Mouse (Mus musculus): Measurements from ENCODE around the gene Calhm4.
"Not testable (repeated sequence)": the region's sequence is repeated elsewhere in the genome, so short reads cannot be mapped to it uniquely, and the experiment has no call there.

The Calhm4 gene

GRCm38 (mm10) chr10:34044210-34044609, at the start of gene Calhm4:
TSS of gene Calhm4 (minus strand) at chr10:34044310.
- DNase-seq (ENCODE audit: low spot score in 2 of 2) = no peak

- peak; percentile 14 to 25 for DNase-seq (ENCODE audit: low spot score in 2 of 2)
These were observed 47.8 kb upstream of the Calhm4 start for GRCm38 (mm10) chr10:34091888-34092287.

- DNase-seq (ENCODE audit: low spot score in 2 of 2) = no peak
These were observed 46.4 kb upstream of the Calhm4 start for GRCm38 (mm10) chr10:34090481-34090880.

- DNase-seq (ENCODE audit: low spot score in 2 of 2) = no peak
These were observed 45.4 kb upstream of the Calhm4 start for GRCm38 (mm10) chr10:34089517-34089916.

- DNase-seq (ENCODE audit: low spot score in 2 of 2) = no peak
These were observed 44.4 kb upstream of the Calhm4 start for GRCm38 (mm10) chr10:34088515-34088914.

- DNase-seq (ENCODE audit: low spot score in 2 of 2) = no peak
These were observed 42.4 kb upstream of the Calhm4 start for GRCm38 (mm10) chr10:34086514-34086913.

- DNase-seq (ENCODE audit: low spot score in 2 of 2) = no peak
These were observed 30.6 kb upstream of the Calhm4 start for GRCm38 (mm10) chr10:34074522-34075200.

- no peak for DNase-seq (ENCODE audit: low spot score in 2 of 2)
These were observed 27.5 kb upstream of the Calhm4 start for GRCm38 (mm10) chr10:34071650-34072049.

GRCm38 (mm10) chr10:34070999-34071492, 26.9 kb upstream of the Calhm4 start:
- no peak for DNase-seq (ENCODE audit: low spot score in 2 of 2)

GRCm38 (mm10) chr10:34069606-34070005, 25.5 kb upstream of the Calhm4 start:
- DNase-seq (ENCODE audit: low spot score in 2 of 2) = no peak

- no peak for DNase-seq (ENCODE audit: low spot score in 2 of 2)
These were observed 22.5 kb upstream of the Calhm4 start for GRCm38 (mm10) chr10:34066591-34066990.

- no peak for DNase-seq (ENCODE audit: low spot score in 2 of 2)
These were observed 9.9 kb upstream of the Calhm4 start for GRCm38 (mm10) chr10:34053987-34054386.

- no peak for DNase-seq (ENCODE audit: low spot score in 2 of 2)
These were observed 6.7 kb downstream of the Calhm4 start, which contains the start of gene Trappc3l for GRCm38 (mm10) chr10:34037401-34037800. TSS of gene Trappc3l (plus strand) at chr10:34037597.

GRCm38 (mm10) chr10:34036587-34036986, 7.5 kb downstream of the Calhm4 start:
- DNase-seq (ENCODE audit: low spot score in 2 of 2) = no peak

- peak; percentile 33 to 68 for DNase-seq (ENCODE audit: low spot score in 2 of 2)
These were observed 10.3 kb downstream of the Calhm4 start for GRCm38 (mm10) chr10:34033630-34034305.

GRCm38 (mm10) chr10:34030322-34030721, 13.8 kb downstream of the Calhm4 start:
- no peak for DNase-seq (ENCODE audit: low spot score in 2 of 2)

GRCm38 (mm10) chr10:34019302-34020075, 24.6 kb downstream of the Calhm4 start, which contains the start of gene Rwdd1:
TSS of gene Rwdd1 (minus strand) at chr10:34019624.
- peak; percentile 96 to 97 for DNase-seq (ENCODE audit: low spot score in 2 of 2)

GRCm38 (mm10) chr10:34018746-34019301, 25.3 kb downstream of the Calhm4 start:
- peak in 1 of 2 experiments; percentile 10 for DNase-seq (ENCODE audit: low spot score in 2 of 2)

- no peak for DNase-seq (ENCODE audit: low spot score in 2 of 2)
These were observed 30.9 kb downstream of the Calhm4 start for GRCm38 (mm10) chr10:34013241-34013640.

GRCm38 (mm10) chr10:34012581-34012980, 31.5 kb downstream of the Calhm4 start:
- DNase-seq (ENCODE audit: low spot score in 2 of 2) = no peak

GRCm38 (mm10) chr10:33998397-33998796, 45.7 kb downstream of the Calhm4 start:
- no peak for DNase-seq (ENCODE audit: low spot score in 2 of 2)

- not testable (repeated sequence) for DNase-seq (ENCODE audit: low spot score in 2 of 2)
These were observed 47.4 kb downstream of the Calhm4 start for GRCm38 (mm10) chr10:33996686-33997085.
